Mouse (Mus musculus): ENCODE measurements around the gene Pbx4.
A peak's percentile ranks its signal among the peaks of the same experiment; 100 is the strongest.

Gene Pbx4

DNA sequence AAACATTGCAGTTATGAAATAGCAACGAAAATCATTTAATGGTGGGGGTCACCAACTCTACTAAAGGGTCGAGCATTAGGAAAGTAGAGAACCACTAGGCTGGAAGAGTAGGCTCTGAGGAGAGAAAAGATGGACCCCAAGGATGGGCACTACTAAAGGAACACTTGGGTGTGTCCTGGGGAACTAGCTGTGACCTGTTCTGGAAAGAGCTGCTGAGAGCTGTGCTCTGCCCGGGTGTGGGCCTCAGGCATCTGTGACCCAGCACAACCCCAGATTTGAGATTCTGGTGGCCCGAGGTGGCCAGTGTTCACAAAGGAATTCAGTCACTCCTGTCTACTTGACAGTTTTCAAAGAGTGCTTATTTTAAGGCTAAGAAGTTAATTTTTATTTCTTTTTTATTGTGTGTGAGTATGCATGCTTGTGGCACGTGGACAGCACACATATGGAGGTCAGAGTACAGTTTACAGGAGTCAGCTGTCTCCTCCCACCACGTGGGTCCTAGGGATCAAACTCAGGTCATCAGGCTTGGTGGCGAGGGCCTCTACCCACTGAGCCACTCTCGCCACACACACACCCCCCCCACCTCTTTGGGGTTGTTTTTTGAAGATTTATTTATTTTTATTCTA, 4.9 kb downstream of the Pbx4 start:
- H3K36me3 ChIP-seq (ENCODE audit: control insufficient read depth, insufficient read depth, low read length, poor library complexity, severe bottlenecking): no peaks in the 10 kb centered on the region
- no peak for DNase-seq (ENCODE audit: low read depth, low spot score)
- no peaks in the 10 kb centered on the region for H3K27me3 ChIP-seq (ENCODE audit: control insufficient read depth, insufficient read depth, low read length, poor library complexity, severe bottlenecking)

GRCm38 (mm10) chr8:69847167-69848065, 15.1 kb downstream of the Pbx4 start:
- no peak for DNase-seq (ENCODE audit: low read depth, low spot score)
- no peaks in the 10 kb centered on the region for H3K36me3 ChIP-seq (ENCODE audit: control insufficient read depth, insufficient read depth, low read length, poor library complexity, severe bottlenecking)
- no peaks in the 10 kb centered on the region for H3K27me3 ChIP-seq (ENCODE audit: control insufficient read depth, insufficient read depth, low read length, poor library complexity, severe bottlenecking)

GRCm38 (mm10) chr8:69848951-69849350, 16.7 kb downstream of the Pbx4 start:
- Histone ChIP-seq H3K27me3 (ENCODE audit: control insufficient read depth, insufficient read depth, low read length, poor library complexity, severe bottlenecking) (no peaks in the 10 kb centered on the region), H3K36me3 (ENCODE audit: control insufficient read depth, insufficient read depth, low read length, poor library complexity, severe bottlenecking) (no peaks in the 10 kb centered on the region)
- no peak for DNase-seq (ENCODE audit: low read depth, low spot score)

- H3K36me3 ChIP-seq (ENCODE audit: control insufficient read depth, insufficient read depth, low read length, poor library complexity, severe bottlenecking): no peaks in the 10 kb centered on the region
- peak; percentile 46 for DNase-seq (ENCODE audit: low read depth, low spot score)
Observed at GRCm38 (mm10) chr8:69849899-69850298, 17.6 kb downstream of the Pbx4 start.

DNA sequence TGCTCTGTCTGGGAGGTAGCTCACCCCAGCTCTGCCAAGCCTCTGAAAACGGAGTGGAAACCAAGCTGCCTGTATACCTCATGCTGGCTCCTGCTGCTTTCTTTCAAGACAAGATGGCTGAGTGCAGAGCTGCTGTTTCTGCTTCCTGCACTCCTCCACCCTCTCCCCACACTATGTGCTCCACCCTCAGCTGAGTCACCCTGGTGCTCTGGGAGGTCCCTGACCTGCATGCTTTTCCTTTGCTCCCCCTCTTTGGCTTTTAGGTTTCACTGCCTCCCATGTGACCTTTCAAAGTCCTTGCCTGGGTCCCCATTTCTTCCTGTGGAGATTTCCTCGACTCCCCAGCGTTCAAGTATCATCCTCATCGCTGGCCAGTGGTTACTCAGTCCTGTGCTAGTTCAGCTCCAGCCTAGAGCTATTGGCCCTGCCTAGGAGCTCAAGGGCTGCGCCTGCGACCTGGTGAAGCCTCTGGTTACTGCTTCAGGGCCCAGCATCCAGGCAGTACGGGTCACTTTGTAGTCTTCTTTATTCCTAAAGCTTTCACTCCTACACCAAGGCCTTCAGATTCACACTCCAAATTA, 18.7 kb downstream of the Pbx4 start:
- no peaks in the 10 kb centered on the region for H3K27me3 ChIP-seq (ENCODE audit: control insufficient read depth, insufficient read depth, low read length, poor library complexity, severe bottlenecking)
- no peak for DNase-seq (ENCODE audit: low read depth, low spot score)

More at GRCm38 (mm10) chr8:69849899-69850298, 17.6 kb downstream of the Pbx4 start:
- no peaks in the 10 kb centered on the region for H3K27me3 ChIP-seq (ENCODE audit: control insufficient read depth, insufficient read depth, low read length, poor library complexity, severe bottlenecking)

GRCm38 (mm10) chr8:69853869-69854268, 21.6 kb downstream of the Pbx4 start:
- no peak for DNase-seq (ENCODE audit: low read depth, low spot score)
- Histone ChIP-seq H3K27me3 (ENCODE audit: control insufficient read depth, insufficient read depth, low read length, poor library complexity, severe bottlenecking) (no peaks in the 10 kb centered on the region), H3K36me3 (ENCODE audit: control insufficient read depth, insufficient read depth, low read length, poor library complexity, severe bottlenecking) (no peaks in the 10 kb centered on the region)

More for the DNA sequence above, 18.7 kb downstream of the Pbx4 start:
- no peaks in the 10 kb centered on the region for H3K36me3 ChIP-seq (ENCODE audit: control insufficient read depth, insufficient read depth, low read length, poor library complexity, severe bottlenecking)

DNA sequence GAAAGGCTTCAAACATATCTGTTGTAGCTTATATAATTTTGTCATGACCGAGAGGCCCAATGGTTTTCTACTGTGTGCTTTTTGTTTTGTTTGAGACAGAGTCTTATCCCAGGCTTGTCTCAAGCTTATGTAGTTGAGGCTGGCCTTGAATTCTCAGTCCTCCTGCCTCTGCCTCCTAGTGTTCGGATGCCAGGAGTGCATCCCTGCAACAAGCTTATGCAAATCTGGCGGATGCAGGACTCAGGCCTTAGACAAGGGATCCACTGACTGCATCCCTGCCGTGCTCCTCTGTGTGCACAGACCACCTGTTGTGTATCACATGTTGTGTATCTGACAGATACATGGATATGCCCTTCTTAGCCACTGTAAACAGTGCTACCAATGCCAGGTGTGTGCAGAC, 28.5 kb downstream of the Pbx4 start:
- Histone ChIP-seq H3K36me3 (ENCODE audit: control insufficient read depth, insufficient read depth, low read length, poor library complexity, severe bottlenecking) (no peaks in the 10 kb centered on the region), H3K27me3 (ENCODE audit: control insufficient read depth, insufficient read depth, low read length, poor library complexity, severe bottlenecking) (no peaks in the 10 kb centered on the region)
- DNase-seq (ENCODE audit: low read depth, low spot score): no peak

- peak; percentile 19 for DNase-seq (ENCODE audit: low read depth, low spot score)
Observed at GRCm38 (mm10) chr8:69861251-69861650, 29.0 kb downstream of the Pbx4 start.

DNA sequence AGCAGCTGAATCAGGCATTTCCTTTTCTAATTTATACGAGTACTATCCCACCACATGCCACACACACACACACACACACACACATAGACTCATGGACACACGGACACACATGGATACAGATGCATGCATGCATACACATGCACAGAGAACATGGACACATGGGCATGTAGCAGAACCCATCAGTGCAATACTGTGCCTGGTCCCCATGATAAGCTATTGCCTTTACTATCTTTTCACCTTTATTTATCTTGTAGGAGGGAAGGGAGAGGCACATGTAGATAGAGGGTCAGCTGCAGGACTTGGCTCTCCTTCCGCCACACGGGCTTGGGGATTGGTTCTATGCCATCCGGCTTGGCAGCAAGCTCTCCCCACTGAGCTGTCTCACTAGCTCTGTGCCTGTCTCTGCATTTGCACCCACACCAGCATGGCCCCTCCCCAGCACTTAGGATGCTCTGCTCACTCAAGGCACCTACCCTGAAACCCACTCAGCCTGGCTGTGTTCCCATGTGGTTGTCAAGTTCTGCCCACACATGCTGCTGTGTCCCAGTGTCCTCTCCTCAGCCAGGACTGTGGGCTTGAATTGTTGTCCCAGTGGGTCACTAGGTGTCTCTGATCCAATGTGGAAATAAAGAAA, 31.2 kb downstream of the Pbx4 start:
- no peaks in the 10 kb centered on the region for H3K36me3 ChIP-seq (ENCODE audit: control insufficient read depth, insufficient read depth, low read length, poor library complexity, severe bottlenecking)
- no peak for DNase-seq (ENCODE audit: low read depth, low spot score)
- H3K27me3 ChIP-seq (ENCODE audit: control insufficient read depth, insufficient read depth, low read length, poor library complexity, severe bottlenecking): no peaks in the 10 kb centered on the region

More at GRCm38 (mm10) chr8:69861251-69861650, 29.0 kb downstream of the Pbx4 start:
- H3K36me3 ChIP-seq (ENCODE audit: control insufficient read depth, insufficient read depth, low read length, poor library complexity, severe bottlenecking): no peaks in the 10 kb centered on the region
- H3K27me3 ChIP-seq (ENCODE audit: control insufficient read depth, insufficient read depth, low read length, poor library complexity, severe bottlenecking): no peaks in the 10 kb centered on the region

DNA sequence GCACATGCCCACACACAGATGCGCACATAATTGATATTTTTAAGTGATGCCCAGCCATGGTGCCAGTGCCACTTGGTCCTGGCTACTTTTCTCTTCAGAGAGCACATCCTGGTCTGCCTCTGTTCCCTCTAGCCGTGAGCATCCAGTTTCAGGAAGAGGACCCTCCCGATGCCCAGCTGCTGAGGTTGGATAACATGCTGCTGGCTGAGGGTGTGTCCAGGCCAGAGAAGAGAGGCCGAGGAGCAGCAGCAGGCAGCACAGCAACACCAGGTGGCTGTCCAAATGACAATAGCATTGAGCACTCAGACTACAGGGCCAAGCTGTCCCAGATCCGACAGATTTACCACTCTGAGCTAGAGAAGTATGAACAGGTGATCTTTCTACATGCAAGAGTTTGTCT, 31.9 kb downstream of the Pbx4 start:
- H3K36me3 ChIP-seq (ENCODE audit: control insufficient read depth, insufficient read depth, low read length, poor library complexity, severe bottlenecking): no peaks in the 10 kb centered on the region
- DNase-seq (ENCODE audit: low read depth, low spot score): no peak
- H3K27me3 ChIP-seq (ENCODE audit: control insufficient read depth, insufficient read depth, low read length, poor library complexity, severe bottlenecking): no peaks in the 10 kb centered on the region

GRCm38 (mm10) chr8:69867696-69868326, 35.5 kb downstream of the Pbx4 start:
- H3K27me3 ChIP-seq (ENCODE audit: control insufficient read depth, insufficient read depth, low read length, poor library complexity, severe bottlenecking): no peaks in the 10 kb centered on the region
- DNase-seq (ENCODE audit: low read depth, low spot score): no peak

DNA sequence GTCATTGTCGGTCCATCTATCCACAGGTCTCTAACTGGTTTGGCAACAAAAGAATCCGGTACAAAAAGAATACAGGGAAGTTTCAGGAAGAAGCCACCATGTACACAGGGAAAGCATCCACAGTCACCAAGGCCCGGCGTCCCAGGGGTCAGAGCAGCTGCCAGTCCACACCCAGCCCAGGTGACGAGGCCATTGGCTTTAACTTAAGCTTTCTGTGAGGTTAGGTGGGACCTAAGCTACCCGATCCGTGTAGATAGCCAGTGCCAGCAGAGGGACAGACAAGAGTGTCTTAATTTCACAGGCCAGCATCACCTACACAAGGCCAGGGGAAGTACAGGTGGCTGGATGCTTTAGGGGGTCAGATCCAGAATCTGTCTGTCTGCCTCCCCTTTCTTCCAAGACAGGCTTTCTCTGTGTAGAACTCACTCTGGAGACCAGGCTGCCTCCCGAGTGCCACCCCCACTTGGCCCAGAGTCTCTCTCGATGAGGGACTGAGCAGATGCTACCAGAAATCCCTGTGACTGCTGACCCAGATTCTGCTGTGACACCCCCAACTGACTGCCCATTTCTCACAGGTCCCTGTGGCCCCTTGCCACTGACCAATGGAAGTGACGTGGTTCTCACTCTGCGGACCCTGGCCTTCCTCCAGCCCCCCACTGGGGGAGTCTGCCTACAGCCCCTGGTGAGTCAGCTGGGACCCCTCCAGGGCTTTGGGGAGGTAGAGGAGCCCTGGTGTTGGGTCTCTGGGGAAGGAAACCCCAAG, 37.9 kb downstream of the Pbx4 start:
- H3K27me3 ChIP-seq (ENCODE audit: control insufficient read depth, insufficient read depth, low read length, poor library complexity, severe bottlenecking): no peaks in the 10 kb centered on the region
- DNase-seq (ENCODE audit: low read depth, low spot score): no peak
- H3K36me3 ChIP-seq (ENCODE audit: control insufficient read depth, insufficient read depth, low read length, poor library complexity, severe bottlenecking): no peaks in the 10 kb centered on the region

More at GRCm38 (mm10) chr8:69867696-69868326, 35.5 kb downstream of the Pbx4 start:
- H3K36me3 ChIP-seq (ENCODE audit: control insufficient read depth, insufficient read depth, low read length, poor library complexity, severe bottlenecking): no peaks in the 10 kb centered on the region

- no peaks in the 10 kb centered on the region for H3K36me3 ChIP-seq (ENCODE audit: control insufficient read depth, insufficient read depth, low read length, poor library complexity, severe bottlenecking)
- H3K27me3 ChIP-seq (ENCODE audit: control insufficient read depth, insufficient read depth, low read length, poor library complexity, severe bottlenecking): no peaks in the 10 kb centered on the region
- DNase-seq (ENCODE audit: low read depth, low spot score): no peak
Observed at GRCm38 (mm10) chr8:69870907-69871306, 38.6 kb downstream of the Pbx4 start.

- no peaks in the 10 kb centered on the region for H3K36me3 ChIP-seq (ENCODE audit: control insufficient read depth, insufficient read depth, low read length, poor library complexity, severe bottlenecking)
- DNase-seq (ENCODE audit: low read depth, low spot score): peak; percentile 71
- H3K27me3 ChIP-seq (ENCODE audit: control insufficient read depth, insufficient read depth, low read length, poor library complexity, severe bottlenecking): no peaks in the 10 kb centered on the region
Observed at GRCm38 (mm10) chr8:69874155-69874554, 41.9 kb downstream of the Pbx4 start.
